Mouse (Mus musculus): ENCODE measurements around the gene Chrnb2. TPM values are rescaled to one million over a fixed set of nuclear protein-coding genes. Genes with fewer than 3 reads are reported as not detected.

Chrnb2 gene
- total and polyA plus RNA-seq, 3 experiments: 0.19 to 1.3 (median 0.59) TPM

- dilution Hi-C loops (cut with MboI; ENCODE audit: extremely low pct_ligation_motif_present, extremely low pct_unique_long_range_greater_than_20kb, low sequenced_read_pairs): no loop called here
- Histone ChIP-seq H3K27me3 (replicated peaks) (no peaks in the 10 kb centered on the region), H3K27ac (ENCODE audit: insufficient read depth, low read depth) (no peak overlapping the region)
Measured at GRCm38 (mm10) chr3:89757851-89758250, 6.6 kb downstream of the Chrnb2 start.

GRCm38 (mm10) chr3:89755283-89755682, 9.1 kb downstream of the Chrnb2 start:
- no peak for DNase-seq (ENCODE audit: extremely low read depth)
- Histone ChIP-seq H3K79me2 (replicated peaks; ENCODE audit: control insufficient read depth, extremely low read depth, insufficient read depth, poor library complexity, severe bottlenecking) (no peaks in the 10 kb centered on the region), H3K4me1 (ENCODE audit: control insufficient read depth in 1 of 2, insufficient read depth in 2 of 2) (peaks cover 0 to 22% of the 10 kb centered on the region in 2 experiments; a peak in 1 of 4 replicates), H3K27ac (ENCODE audit: insufficient read depth, low read depth) (no peak overlapping the region), H3K4me3 (replicated peaks in 1 of 3; ENCODE audit: low read depth in 2 of 3, low read length in 2 of 3, poor library complexity in 1 of 3) (no peak overlapping the region), H3K36me3 (replicated peaks in 1 of 2; ENCODE audit: control insufficient read depth in 1 of 2, insufficient read depth in 1 of 2, low read length in 1 of 2) (peaks cover 17 to 27% of the 10 kb centered on the region in 2 experiments), H3K9me3 (replicated peaks; ENCODE audit: low read length) (no peaks in the 10 kb centered on the region), H3K4me2 (ENCODE audit: insufficient read depth, low read depth, poor library complexity, severe bottlenecking) (no peak overlapping the region), H3K9ac (ENCODE audit: insufficient read depth, low read depth) (no peak overlapping the region), H3K27me3 (replicated peaks) (no peaks in the 10 kb centered on the region)
- in situ Hi-C loops (cut with MboI; ENCODE audit: low pct_ligation_motif_present, low pct_unique_long_range_greater_than_20kb, low sequenced_read_pairs) (loop anchor here (25.0 kb wide), 1 partner anchor 418 kb away; the partner anchor contains the start of genes Adam15 and Efna4), dilution Hi-C loops (cut with MboI; ENCODE audit: extremely low pct_ligation_motif_present, extremely low pct_unique_long_range_greater_than_20kb, low sequenced_read_pairs) (no loop called here)
- TF ChIP-seq KAT2A (IDR thresholded peaks at IDR 0.05; ENCODE audit: insufficient replicate concordance, low read length): no peak
- no peak for TF ChIP-seq MAFK (IDR thresholded peaks at IDR 0.05; ENCODE audit: insufficient replicate concordance, low read length)

More at GRCm38 (mm10) chr3:89757851-89758250, 6.6 kb downstream of the Chrnb2 start:
- H3K4me2 ChIP-seq (ENCODE audit: insufficient read depth, low read depth, poor library complexity, severe bottlenecking): no peak overlapping the region
- no peaks in the 10 kb centered on the region for H3K9me3 ChIP-seq (replicated peaks; ENCODE audit: low read length)
- TF ChIP-seq E2F4 (IDR thresholded peaks at IDR 0.05; ENCODE audit: insufficient replicate concordance, low read depth, low read length) (no peak), JUN (IDR thresholded peaks at IDR 0.05; ENCODE audit: insufficient read depth, low read depth, low read length) (no peak), SIN3A (IDR thresholded peaks at IDR 0.05; ENCODE audit: low read length) (no peak), MEF2A (IDR thresholded peaks at IDR 0.05; ENCODE audit: borderline replicate concordance, low read depth, low read length) (no peak), RAD21 (IDR thresholded peaks at IDR 0.05; ENCODE audit: low read depth, low read length) (no peak), NELFE (IDR thresholded peaks at IDR 0.05; ENCODE audit: low read depth, low read length) (no peak)
- no peak for DNase-seq (ENCODE audit: extremely low read depth)
- no peaks in the 10 kb centered on the region for H3K79me2 ChIP-seq (replicated peaks; ENCODE audit: control insufficient read depth, extremely low read depth, insufficient read depth, poor library complexity, severe bottlenecking)
- no peak overlapping the region for H3K9ac ChIP-seq (ENCODE audit: insufficient read depth, low read depth)
- no peak overlapping the region for H3K4me3 ChIP-seq (replicated peaks in 1 of 3; ENCODE audit: low read depth in 2 of 3, low read length in 2 of 3, poor library complexity in 1 of 3)
- H3K36me3 ChIP-seq (replicated peaks in 1 of 2; ENCODE audit: control insufficient read depth in 1 of 2, insufficient read depth in 1 of 2, low read length in 1 of 2): peaks cover 0 to 5% of the 10 kb centered on the region in 2 experiments
- peaks cover 5 to 10% of the 10 kb centered on the region in 2 experiments; a peak in 1 of 4 replicates for H3K4me1 ChIP-seq (ENCODE audit: control insufficient read depth in 1 of 2, insufficient read depth in 2 of 2)
- in situ Hi-C loops (cut with MboI; ENCODE audit: low pct_ligation_motif_present, low pct_unique_long_range_greater_than_20kb, low sequenced_read_pairs): loop anchor here (25.0 kb wide), 1 partner anchor 421 kb away; the partner anchor contains the start of genes Adam15 and Efna4

GRCm38 (mm10) chr3:89752307-89752706, 12.1 kb downstream of the Chrnb2 start:
- Histone ChIP-seq H3K27ac (ENCODE audit: insufficient read depth, low read depth) (no peak overlapping the region), H3K4me3 (replicated peaks in 1 of 3; ENCODE audit: low read depth in 2 of 3, low read length in 2 of 3, poor library complexity in 1 of 3) (no peak overlapping the region), H3K4me2 (ENCODE audit: insufficient read depth, low read depth, poor library complexity, severe bottlenecking) (no peak overlapping the region), H3K36me3 (replicated peaks in 1 of 2; ENCODE audit: control insufficient read depth in 1 of 2, insufficient read depth in 1 of 2, low read length in 1 of 2) (peaks cover 45 to 54% of the 10 kb centered on the region in 2 experiments), H3K9ac (ENCODE audit: insufficient read depth, low read depth) (no peak overlapping the region), H3K4me1 (ENCODE audit: control insufficient read depth in 1 of 2, insufficient read depth in 2 of 2) (peaks cover 0 to 22% of the 10 kb centered on the region in 2 experiments; a peak in 1 of 4 replicates), H3K79me2 (replicated peaks; ENCODE audit: control insufficient read depth, extremely low read depth, insufficient read depth, poor library complexity, severe bottlenecking) (no peaks in the 10 kb centered on the region), H3K9me3 (replicated peaks; ENCODE audit: low read length) (no peaks in the 10 kb centered on the region), H3K27me3 (replicated peaks) (no peaks in the 10 kb centered on the region)
- dilution Hi-C loops (cut with MboI; ENCODE audit: extremely low pct_ligation_motif_present, extremely low pct_unique_long_range_greater_than_20kb, low sequenced_read_pairs) (no loop called here), in situ Hi-C loops (cut with MboI; ENCODE audit: low pct_ligation_motif_present, low pct_unique_long_range_greater_than_20kb, low sequenced_read_pairs) (loop anchor here (25.0 kb wide), 1 partner anchor 415 kb away; the partner anchor contains the start of genes Adam15 and Efna4)
- TF ChIP-seq E2F4 (IDR thresholded peaks at IDR 0.05; ENCODE audit: insufficient replicate concordance, low read depth, low read length): no peak
- TF ChIP-seq RAD21 (IDR thresholded peaks at IDR 0.05; ENCODE audit: low read depth, low read length): no peak
- no peak for TF ChIP-seq GABPA (IDR thresholded peaks at IDR 0.05; ENCODE audit: insufficient replicate concordance, low read depth, low read length)
- TF ChIP-seq TBP (conservative IDR thresholded peaks at IDR 0.05; ENCODE audit: low read depth, low read length): no peak
- no peak for DNase-seq (ENCODE audit: extremely low read depth)

Data from CH12.LX (cell line).